Mouse (Mus musculus): Measurements from ENCODE around the gene Hmcn1. TPM values are rescaled to one million over a fixed set of nuclear protein-coding genes. Genes with fewer than 3 reads are reported as not detected.

Gene Hmcn1
- polyA plus RNA-seq, 1 experiment, result 0.12 TPM

DNA sequence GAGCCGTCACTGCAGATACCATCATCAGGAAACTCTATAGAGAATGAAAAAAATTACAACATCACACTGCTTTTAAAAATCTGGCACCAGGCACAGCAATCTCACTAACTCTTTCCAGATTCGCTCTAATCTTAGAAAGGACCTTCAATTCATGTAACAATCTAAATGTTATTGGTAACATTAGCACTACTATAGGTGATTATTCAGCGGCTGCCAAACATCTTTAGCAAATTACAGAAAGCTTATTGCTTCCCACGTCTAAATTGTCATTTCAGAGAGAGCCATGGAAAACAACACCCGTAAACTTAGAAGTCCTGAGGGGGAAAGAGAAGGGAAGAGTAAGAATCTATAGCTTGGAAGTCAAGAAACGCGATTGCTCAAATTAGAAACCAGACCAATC is 163.4 kb downstream of the Hmcn1 start:
- no peak overlapping the region for H3K4me3 ChIP-seq
- no peaks in the 10 kb centered on the region for H3K36me3 ChIP-seq (ENCODE audit: control insufficient read depth, insufficient read depth)
- no peak overlapping the region for H3K4me2 ChIP-seq (ENCODE audit: low read depth)
- no peaks in the 10 kb centered on the region for H3K79me2 ChIP-seq (ENCODE audit: control insufficient read depth, insufficient read depth)
- no peak for TF ChIP-seq POLR2AphosphoS2 (IDR thresholded peaks at IDR 0.05; ENCODE audit: insufficient read length, low read depth)
- no peak for TF ChIP-seq POLR2A (IDR thresholded peaks at IDR 0.05; ENCODE audit: insufficient read length, low read depth)
- TF ChIP-seq MYOD1 (IDR thresholded peaks at IDR 0.05; ENCODE audit: control insufficient read depth in 1 of 3, insufficient read length in 2 of 3, low read depth in 2 of 3), result no peak
- TF ChIP-seq TCF3 (IDR thresholded peaks at IDR 0.05; ENCODE audit: insufficient read length, low read depth), result no peak
- TF ChIP-seq TCF12 (IDR thresholded peaks at IDR 0.05; ENCODE audit: insufficient read depth, poor library complexity, severe bottlenecking), result no peak
- TF ChIP-seq MYOG (IDR thresholded peaks at IDR 0.05; ENCODE audit: control insufficient read depth in 1 of 3, insufficient read depth in 1 of 3, insufficient read length in 2 of 3, low read depth in 2 of 3), result no peak
- TF ChIP-seq SRF (IDR thresholded peaks at IDR 0.05; ENCODE audit: control insufficient read depth, insufficient read length, low read depth), result no peak
- no peak for TF ChIP-seq E2F4 (IDR thresholded peaks at IDR 0.05; ENCODE audit: insufficient read depth)
- no peak for TF ChIP-seq USF1 (IDR thresholded peaks at IDR 0.05; ENCODE audit: low read depth)
- no peak for TF ChIP-seq MAX (IDR thresholded peaks at IDR 0.05; ENCODE audit: low read depth)
- TF ChIP-seq CEBPB (IDR thresholded peaks at IDR 0.05; ENCODE audit: insufficient read depth, poor library complexity, severe bottlenecking), result no peak
- TF ChIP-seq REST (IDR thresholded peaks at IDR 0.05; ENCODE audit: insufficient read depth, insufficient read length), result no peak
- H3K27me3 ChIP-seq (ENCODE audit: control insufficient read depth, insufficient read depth, insufficient read length), result no peaks in the 10 kb centered on the region
- no peak overlapping the region for H3ac ChIP-seq (ENCODE audit: control insufficient read depth, insufficient read length)

DNA sequence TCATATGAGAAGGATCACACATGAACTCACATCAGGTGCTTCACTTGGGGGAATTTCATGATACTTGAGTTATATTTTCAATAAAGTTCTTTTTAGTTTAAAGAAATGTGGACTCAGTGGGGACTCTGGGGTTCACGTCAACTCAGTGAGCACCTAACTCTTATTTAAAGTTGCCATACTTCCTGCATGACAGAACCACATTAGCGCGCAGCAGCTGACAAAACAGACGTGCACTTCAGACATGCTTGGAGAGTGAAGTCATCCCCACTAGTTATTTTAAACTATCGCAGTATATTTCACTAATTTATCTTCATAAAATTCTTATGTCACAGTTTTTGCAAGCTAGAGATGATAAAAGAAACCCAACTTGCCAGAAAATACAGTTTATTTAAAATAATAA is 166.1 kb downstream of the Hmcn1 start:
- TF ChIP-seq REST (IDR thresholded peaks at IDR 0.05; ENCODE audit: insufficient read depth, insufficient read length), result no peak
- peak in 1 of 3 experiments; percentile 20 for TF ChIP-seq MYOG (IDR thresholded peaks at IDR 0.05; ENCODE audit: control insufficient read depth in 1 of 3, insufficient read depth in 1 of 3, insufficient read length in 2 of 3, low read depth in 2 of 3)
- TF ChIP-seq CEBPB (IDR thresholded peaks at IDR 0.05; ENCODE audit: insufficient read depth, poor library complexity, severe bottlenecking), result no peak
- peak; percentile 19 for TF ChIP-seq TCF3 (IDR thresholded peaks at IDR 0.05; ENCODE audit: insufficient read length, low read depth)
- TF ChIP-seq MYOD1 (IDR thresholded peaks at IDR 0.05; ENCODE audit: control insufficient read depth in 1 of 3, insufficient read length in 2 of 3, low read depth in 2 of 3), result peak in 2 of 3 experiments; percentile 77 to 78
- TF ChIP-seq USF1 (IDR thresholded peaks at IDR 0.05; ENCODE audit: low read depth), result no peak
- TF ChIP-seq TCF12 (IDR thresholded peaks at IDR 0.05; ENCODE audit: insufficient read depth, poor library complexity, severe bottlenecking), result no peak
- Histone ChIP-seq H3K4me2 (ENCODE audit: low read depth) (peak overlapping the region; percentile 24), H3K4me3 (no peak overlapping the region), H3K79me2 (ENCODE audit: control insufficient read depth, insufficient read depth) (no peaks in the 10 kb centered on the region), H3ac (ENCODE audit: control insufficient read depth, insufficient read length) (no peak overlapping the region), H3K27me3 (ENCODE audit: control insufficient read depth, insufficient read depth, insufficient read length) (no peaks in the 10 kb centered on the region), H3K36me3 (ENCODE audit: control insufficient read depth, insufficient read depth) (no peaks in the 10 kb centered on the region)

GRCm38 (mm10) chr1:150824334-150825005 is 168.8 kb downstream of the Hmcn1 start:
- no peak overlapping the region for H3ac ChIP-seq (ENCODE audit: control insufficient read depth, insufficient read length)
- no peaks in the 10 kb centered on the region for H3K79me2 ChIP-seq (ENCODE audit: control insufficient read depth, insufficient read depth)
- H3K4me3 ChIP-seq, result no peak overlapping the region
- no peak for TF ChIP-seq TCF3 (IDR thresholded peaks at IDR 0.05; ENCODE audit: insufficient read length, low read depth)
- no peak for TF ChIP-seq CEBPB (IDR thresholded peaks at IDR 0.05; ENCODE audit: insufficient read depth, poor library complexity, severe bottlenecking)
- no peak for TF ChIP-seq MYOD1 (IDR thresholded peaks at IDR 0.05; ENCODE audit: control insufficient read depth in 1 of 3, insufficient read length in 2 of 3, low read depth in 2 of 3)
- no peak for TF ChIP-seq SRF (IDR thresholded peaks at IDR 0.05; ENCODE audit: control insufficient read depth, insufficient read length, low read depth)
- TF ChIP-seq TCF12 (IDR thresholded peaks at IDR 0.05; ENCODE audit: insufficient read depth, poor library complexity, severe bottlenecking), result no peak
- no peak for TF ChIP-seq MYOG (IDR thresholded peaks at IDR 0.05; ENCODE audit: control insufficient read depth in 1 of 3, insufficient read depth in 1 of 3, insufficient read length in 2 of 3, low read depth in 2 of 3)
- no peak for TF ChIP-seq E2F4 (IDR thresholded peaks at IDR 0.05; ENCODE audit: insufficient read depth)
- TF ChIP-seq POLR2AphosphoS2 (IDR thresholded peaks at IDR 0.05; ENCODE audit: insufficient read length, low read depth), result no peak
- no peaks in the 10 kb centered on the region for H3K36me3 ChIP-seq (ENCODE audit: control insufficient read depth, insufficient read depth)
- no peak overlapping the region for H3K4me2 ChIP-seq (ENCODE audit: low read depth)
- H3K27me3 ChIP-seq (ENCODE audit: control insufficient read depth, insufficient read depth, insufficient read length), result no peaks in the 10 kb centered on the region

GRCm38 (mm10) chr1:150816035-150816807 is 177.0 kb downstream of the Hmcn1 start:
- Histone ChIP-seq H3ac (ENCODE audit: control insufficient read depth, insufficient read length) (no peak overlapping the region), H3K4me3 (no peak overlapping the region), H3K79me2 (ENCODE audit: control insufficient read depth, insufficient read depth) (no peaks in the 10 kb centered on the region), H3K36me3 (ENCODE audit: control insufficient read depth, insufficient read depth) (no peaks in the 10 kb centered on the region), H3K4me2 (ENCODE audit: low read depth) (no peak overlapping the region), H3K27me3 (ENCODE audit: control insufficient read depth, insufficient read depth, insufficient read length) (no peaks in the 10 kb centered on the region)
- TF ChIP-seq POLR2AphosphoS2 (IDR thresholded peaks at IDR 0.05; ENCODE audit: insufficient read length, low read depth) (no peak), REST (IDR thresholded peaks at IDR 0.05; ENCODE audit: insufficient read depth, insufficient read length) (no peak), E2F4 (IDR thresholded peaks at IDR 0.05; ENCODE audit: insufficient read depth) (no peak), SRF (IDR thresholded peaks at IDR 0.05; ENCODE audit: control insufficient read depth, insufficient read length, low read depth) (no peak), MYOG (IDR thresholded peaks at IDR 0.05; ENCODE audit: control insufficient read depth in 1 of 3, insufficient read depth in 1 of 3, insufficient read length in 2 of 3, low read depth in 2 of 3) (no peak), CEBPB (IDR thresholded peaks at IDR 0.05; ENCODE audit: insufficient read depth, poor library complexity, severe bottlenecking) (no peak), MYOD1 (IDR thresholded peaks at IDR 0.05; ENCODE audit: control insufficient read depth in 1 of 3, insufficient read length in 2 of 3, low read depth in 2 of 3) (no peak), TCF3 (IDR thresholded peaks at IDR 0.05; ENCODE audit: insufficient read length, low read depth) (no peak), TCF12 (IDR thresholded peaks at IDR 0.05; ENCODE audit: insufficient read depth, poor library complexity, severe bottlenecking) (no peak), POLR2A (IDR thresholded peaks at IDR 0.05; ENCODE audit: insufficient read length, low read depth) (no peak)

All from myocyte (in vitro differentiated cells).